Mouse (Mus musculus) mature B cell (primary cell): ENCODE measurements at regions not wholly inside any gene's neighbourhood (a gene's known extent, or its start where the extent isn't known, plus 50 kb on each side); places are given as distances from the start of the nearest gene placed in this dataset.

Source experiments
- in situ Hi-C: fragments of 300-500 bp; cut with MboI; formaldehyde crosslinking; loops from 2 replicates; pipeline ENCODE4 v1.14.3; 2019

DNA sequence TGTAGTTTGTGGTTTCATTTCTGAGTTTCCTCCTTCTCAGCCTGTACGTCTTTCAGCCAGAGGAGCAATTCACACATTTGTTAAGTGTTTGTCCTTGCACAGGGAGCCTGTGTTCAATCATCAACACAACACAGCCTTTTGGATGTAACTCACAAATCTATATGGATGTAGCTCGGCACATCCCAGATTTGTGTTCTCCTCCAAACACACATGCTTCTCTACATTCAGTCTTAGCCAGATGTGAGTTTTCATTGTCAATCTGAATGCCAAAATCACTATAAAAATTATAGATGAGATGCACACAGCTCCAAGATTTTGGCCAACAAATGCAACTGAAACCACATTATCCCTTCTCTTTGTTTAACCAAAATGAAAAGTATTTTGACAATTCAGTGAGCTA lies 380.9 kb downstream of the Gm9195 start:
- in situ Hi-C loops, result no loop called here

DNA sequence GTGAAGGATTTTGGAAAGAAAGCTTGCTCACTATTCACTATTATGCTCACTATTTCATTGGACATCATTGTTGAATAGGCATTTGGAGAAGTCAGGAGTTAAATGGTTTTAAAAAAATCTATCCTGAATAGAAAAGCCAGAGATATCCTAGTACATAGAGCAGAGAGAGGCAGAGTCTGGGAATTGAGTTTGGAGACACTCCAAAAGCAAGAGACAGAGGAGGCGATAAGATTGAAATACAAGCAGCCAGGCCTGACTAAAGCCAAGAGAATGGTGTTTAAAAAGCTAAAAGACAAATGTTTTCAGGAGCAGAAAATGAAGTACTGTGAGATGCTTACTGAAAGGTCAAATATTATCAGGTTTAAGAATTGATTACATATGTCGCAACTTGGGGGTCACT lies 400.1 kb downstream of the Gm9195 start:
- in situ Hi-C loops, result no loop called here

DNA sequence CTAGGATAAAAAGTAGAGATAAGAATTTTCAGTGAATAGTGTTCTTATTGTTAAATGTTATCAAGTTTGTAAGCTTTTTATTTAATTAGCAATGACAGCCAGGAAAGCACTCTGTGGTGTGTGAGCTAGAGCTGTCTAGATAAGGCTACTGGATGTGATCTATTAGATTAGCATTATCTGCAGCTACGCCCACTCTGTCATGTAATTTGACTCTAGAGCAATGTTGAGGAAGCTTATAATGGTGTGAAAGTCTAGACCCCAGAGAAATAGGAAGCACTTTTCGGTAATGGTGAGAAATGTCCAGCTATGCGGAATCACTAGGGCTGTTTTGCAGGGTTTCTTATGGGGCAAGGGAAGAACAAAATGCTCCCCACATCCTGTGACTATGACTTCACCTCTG lies 410.2 kb downstream of the Gm9195 start:
- in situ Hi-C loops, result no loop called here

DNA sequence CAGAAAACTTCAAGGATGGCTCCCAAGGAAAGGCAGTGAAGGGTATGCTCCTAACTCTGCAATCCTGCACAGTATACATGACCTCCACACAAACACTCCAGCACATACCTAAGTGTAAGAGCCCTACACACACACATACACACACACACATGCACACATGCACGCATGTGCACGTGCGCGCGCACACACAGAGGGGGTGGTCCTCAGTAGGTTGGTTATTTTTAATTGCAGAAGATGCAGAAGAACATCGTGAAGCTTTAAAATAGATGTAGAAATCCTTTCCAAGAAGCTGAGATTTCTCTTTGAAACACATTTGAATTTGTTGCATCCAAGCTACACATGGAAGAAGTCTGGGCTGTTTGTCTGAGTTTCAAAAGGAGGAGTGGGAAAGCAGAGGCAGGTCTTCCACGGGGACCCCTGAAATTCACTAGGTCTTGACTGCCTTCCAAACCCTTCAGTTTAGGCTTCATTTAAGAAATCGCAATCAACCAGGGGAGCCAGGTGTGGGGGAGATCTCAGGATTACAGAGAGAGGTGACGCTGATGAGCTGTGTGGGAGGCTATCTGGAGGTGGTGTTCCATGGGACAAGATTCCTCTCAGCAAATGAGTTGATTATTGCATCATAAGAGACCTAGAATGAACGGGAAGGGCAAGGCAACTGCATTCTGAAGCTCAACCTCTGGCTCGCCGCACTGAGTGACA lies 427.4 kb downstream of the Gm9195 start:
- in situ Hi-C loops, result no loop called here

DNA sequence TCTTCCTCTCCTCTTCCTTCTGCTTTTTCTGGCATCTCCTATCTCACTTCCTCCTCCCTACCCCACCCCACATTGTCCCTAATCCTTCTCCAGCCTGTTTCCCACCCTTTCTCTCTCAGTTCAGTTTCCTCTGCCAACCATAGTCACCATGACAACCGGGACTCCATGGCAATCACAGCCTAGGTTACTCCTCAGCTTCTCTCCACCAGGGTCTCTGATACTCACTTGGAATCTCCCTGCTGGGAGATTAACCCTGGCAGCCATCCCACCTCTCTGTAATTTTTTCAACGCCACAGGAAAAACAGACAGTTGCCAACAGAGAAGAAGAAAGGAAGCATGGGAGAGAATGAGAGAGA lies 448.8 kb downstream of the Gm9195 start:
- in situ Hi-C loops, result no loop called here

DNA sequence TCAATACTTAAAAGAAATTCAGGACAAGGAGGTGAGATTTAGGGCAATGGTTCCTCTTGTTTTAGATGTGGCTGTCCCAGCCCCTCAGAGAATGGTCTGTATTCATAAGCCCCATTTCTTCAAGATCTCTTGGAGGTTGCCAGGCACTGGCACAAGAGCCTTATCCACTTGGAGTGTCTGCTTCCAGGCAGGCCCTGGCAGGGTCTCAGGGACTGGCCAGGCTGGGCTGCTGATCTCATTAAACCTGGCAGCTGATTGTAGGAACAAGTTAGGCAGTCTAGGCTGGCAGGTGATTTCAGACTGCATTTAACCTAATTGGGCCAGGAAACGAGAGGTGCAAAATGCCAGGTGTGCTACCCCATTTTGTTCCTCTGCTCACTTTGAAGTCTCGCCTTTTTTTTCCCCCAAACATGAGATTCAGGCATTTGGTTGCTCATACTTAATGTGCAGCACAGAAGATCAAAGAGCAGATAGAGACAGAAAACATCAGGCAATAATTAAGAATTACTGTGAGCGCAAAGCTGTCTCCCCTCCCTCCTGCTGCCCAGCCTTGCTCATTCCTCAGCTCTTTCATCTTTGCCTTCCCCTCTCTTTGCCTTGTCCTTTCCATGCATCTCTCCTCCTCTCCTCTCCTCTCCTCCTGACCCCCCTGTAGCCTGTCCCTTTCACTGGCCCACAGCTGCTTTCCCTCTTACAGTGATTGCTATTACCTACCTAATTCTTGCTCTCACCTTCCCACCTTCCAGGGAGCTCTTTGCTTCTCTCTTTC lies 449.3 kb downstream of the Gm9195 start:
- in situ Hi-C loops, result no loop called here

DNA sequence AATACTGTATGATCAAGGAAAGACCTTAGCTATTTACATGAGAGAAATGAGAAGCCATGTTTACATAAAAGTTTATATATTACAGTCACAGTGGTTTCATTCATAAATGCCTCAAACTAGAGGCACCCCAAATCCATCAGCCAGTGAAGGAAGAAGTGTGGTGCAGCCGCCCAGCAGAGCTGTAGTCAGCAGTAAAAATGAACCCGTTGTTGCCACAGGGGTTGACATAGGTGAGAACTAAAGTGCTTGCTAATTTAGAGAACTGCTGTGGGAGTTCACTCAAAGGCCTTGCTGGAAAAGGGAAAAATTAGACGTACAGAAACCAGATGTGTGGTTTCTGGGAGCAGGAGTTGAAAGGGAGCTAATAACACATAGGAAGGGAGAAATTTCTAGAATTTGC lies 461.2 kb downstream of the Gm9195 start:
- in situ Hi-C loops, result no loop called here

DNA sequence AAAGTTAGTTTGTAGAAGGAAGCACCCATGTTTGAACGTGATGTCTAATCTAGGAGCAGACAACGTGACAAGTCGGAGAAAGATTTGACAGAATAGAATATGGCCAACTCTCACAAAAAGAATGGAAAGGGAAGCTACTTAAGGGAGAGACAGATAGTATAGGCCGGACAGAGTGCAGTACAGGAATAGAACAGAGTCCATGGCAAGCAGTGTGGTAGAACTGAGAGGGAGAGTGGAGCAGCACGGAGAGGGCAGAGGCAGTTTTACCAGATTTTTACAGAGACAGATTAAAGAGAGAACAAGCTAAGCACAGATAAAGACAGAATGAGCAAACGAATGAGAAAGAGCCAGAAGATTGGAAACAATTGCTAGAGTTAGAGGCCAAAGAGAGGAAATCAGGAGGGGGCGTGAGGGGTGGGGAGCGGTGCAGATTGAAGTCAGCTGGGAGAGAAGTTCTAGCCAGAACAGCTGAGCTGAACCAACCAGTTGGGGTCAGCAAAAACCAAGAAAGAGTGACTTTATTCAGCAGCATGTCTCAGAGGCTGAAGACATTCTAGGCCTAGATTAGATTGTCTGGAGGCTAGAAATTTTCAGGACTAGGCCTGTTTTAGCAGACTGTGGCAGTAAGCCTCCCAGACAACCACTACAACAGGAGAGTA lies 464.1 kb downstream of the Gm9195 start:
- in situ Hi-C loops, result no loop called here

DNA sequence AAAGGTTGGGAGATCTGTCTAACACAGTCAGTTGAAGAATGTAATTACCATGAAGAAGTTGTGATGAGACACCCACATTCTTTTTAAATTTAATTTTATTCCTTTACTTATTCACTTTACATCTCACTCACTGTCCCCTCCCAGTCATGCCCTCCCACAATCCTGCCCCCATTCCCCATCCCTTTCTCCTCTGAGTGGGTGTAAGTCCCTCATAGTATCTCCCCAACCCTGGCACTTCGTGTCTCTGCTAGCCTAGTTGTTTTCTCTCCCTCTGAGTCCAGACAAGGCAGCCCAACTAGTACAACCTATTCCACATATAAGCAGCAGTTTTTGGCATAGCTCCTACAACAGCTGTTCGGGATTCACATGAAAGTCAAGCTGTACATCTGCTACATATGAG lies 487.3 kb downstream of the Gm9195 start:
- in situ Hi-C loops, result no loop called here

DNA sequence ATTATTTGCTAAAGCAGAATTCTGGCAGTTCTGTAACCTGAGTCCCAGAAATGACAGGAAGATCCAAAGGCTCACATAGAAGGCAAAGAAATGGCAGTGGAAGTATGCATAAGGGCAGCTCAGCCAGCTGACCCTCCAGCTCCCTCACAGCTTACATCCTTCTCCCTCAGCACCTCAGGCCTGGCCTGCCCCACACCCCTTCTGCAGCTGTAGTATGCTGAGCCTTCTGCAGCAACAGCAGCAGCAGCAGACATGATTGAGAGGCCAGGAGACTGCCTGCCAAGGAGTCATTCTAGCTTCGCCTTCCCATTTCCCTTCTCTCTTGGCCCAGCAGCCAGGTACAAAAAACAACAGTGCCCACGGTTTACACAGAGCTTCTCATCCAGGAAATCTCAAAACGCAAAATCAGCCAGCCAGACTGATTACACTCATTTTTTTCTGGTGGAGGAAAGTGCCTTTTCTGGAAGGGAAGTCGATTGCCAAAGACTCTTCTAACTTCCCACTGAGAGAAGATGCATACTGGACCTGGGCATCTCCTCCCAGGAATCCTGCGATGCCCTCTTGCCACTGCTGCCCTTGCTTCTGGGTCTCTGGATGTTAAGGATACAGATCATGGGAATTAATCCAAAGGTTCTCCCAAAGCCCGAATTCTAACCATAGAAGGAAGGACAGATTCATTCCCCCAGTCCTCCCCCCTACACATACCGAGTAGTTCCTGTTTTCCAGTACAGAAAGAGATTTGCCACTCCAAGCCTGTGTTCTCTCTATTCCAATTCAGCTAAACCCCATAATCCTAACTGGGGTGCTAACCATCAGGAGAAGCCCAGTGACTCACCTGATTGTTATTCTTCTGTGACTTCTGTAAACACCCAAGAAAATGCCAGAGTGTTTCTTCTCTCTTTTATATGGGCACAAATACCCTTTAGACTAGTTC lies 489.2 kb downstream of the Gm9195 start:
- in situ Hi-C loops, result no loop called here

DNA sequence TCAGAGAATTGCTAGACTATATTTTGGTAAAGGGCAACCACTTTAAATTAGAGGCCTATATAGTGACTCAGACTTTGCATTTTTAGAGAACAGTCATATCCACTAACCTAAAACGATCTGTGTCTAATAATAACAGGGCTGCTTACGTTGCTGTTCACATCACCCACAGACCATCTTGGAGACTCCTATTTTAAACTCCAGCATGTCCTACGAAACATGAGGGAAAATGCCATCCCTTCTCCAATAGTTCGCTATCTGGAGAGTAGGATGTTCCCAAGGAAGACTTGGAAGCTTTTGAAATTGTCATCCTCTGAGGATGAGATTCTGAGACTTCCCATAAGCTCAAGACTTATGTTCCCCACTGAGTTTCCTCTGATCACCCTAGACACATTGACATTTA lies 518.6 kb downstream of the Gm9195 start:
- in situ Hi-C loops, result no loop called here

DNA sequence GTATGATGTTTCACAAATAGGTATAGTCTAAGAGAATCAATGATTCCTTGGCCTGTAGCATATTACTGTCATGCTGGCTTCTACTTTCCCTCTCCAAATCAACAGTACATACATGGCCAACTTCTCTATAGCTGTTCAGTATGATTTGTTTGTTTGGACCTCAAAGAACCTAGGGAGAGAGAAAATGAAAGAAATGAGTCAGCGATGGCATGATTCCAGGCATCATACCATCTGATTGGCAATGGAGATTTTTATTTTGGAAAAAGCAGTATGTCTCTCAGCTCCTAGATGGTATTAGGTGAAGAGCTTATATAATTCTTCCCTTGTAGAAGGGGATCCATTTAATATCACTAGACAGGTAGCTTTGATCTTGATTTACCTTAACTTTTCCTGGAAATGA lies 519.1 kb downstream of the Gm9195 start:
- in situ Hi-C loops, result no loop called here

DNA sequence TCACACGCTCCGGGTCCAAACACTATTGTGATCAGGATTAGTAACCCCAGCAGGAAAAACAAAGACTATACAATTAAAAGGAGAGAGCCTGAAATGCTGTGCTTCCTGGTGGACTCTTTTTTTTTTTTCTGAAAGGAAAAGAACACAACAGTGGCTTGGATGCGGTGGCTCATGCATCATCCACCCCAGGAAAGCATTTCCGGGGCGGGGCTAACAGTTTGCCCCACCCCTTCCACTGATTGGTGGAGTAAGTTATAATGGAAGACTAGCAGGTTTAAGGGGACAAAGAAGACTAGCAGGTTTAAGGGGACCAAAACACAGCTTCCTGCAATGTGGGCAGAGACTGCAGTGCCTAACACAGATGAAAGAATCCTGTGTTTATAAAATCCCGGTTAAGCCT lies 524.0 kb downstream of the Gm9195 start:
- in situ Hi-C loops, result no loop called here

DNA sequence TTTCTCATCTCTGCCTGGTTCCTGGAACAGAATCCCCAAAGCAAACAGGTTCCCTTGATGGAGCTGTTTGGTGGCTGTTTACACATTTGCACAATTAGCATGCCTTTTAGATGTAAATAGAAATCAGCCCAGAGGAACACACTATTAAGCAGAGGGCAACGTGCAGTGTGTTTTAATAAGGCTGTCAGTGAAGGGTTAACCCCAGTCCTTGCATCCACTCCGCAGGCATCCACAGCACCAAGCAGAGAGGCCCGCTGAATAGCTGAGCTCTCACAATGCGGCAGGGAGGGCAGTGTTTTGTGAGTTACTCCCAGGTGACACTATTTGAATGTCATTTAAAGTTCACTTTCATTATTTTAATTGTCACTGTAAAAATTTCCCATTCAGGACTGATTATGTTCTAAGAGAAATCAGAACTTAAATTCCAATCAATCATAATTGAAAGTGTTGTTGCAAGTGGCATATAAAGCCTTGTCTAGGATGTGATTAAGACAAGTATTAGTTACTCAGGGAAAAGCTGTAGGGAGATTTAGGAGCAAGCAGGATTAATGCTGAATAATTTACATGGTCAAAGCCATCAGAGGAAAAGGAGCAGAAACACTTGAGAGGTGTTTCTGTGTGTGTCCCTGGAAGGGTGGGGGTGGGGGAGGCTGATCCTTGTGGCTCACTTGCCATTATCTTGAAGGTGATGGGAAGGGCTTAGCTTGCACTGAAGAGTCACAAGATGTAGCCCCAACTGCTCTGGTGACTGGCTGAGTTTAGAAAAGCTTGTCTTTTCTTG lies 528.1 kb downstream of the Gm9195 start:
- in situ Hi-C loops, result no loop called here

DNA sequence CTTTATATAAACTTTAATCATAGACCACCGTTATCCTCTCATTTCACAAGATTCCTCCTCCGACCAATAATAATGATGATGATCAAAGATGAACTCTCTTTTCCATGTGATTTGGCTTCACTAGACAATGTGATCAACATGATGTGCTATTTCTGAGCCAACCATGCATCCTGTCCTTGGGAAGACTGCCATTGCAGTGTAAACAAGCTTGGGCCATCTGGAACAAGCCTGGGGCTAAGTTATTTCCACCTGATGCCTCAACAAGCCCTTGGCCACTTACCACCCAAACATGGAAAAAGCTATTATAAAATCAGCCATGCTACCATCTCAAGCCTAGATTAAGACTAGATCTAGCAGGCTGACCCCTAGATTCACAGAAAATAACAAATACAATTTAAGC lies 542.9 kb downstream of the Gm9195 start:
- in situ Hi-C loops, result no loop called here

DNA sequence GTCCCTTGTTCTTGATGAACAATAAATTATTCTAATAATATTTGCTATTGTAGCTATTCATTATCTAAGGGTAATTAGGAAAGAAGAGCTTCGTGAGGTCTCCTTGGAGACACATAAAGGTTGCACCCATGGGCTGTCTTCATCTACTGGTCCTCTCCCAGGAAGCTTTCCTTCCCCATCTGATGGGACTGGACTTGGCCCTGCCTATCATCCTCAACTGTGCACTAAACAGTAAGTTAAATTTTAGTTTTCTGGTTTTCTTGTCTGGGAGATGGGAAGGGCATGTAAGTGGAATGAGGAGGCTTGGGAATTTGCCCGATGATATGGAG lies 554.5 kb downstream of the Gm9195 start:
- in situ Hi-C loops, result no loop called here

DNA sequence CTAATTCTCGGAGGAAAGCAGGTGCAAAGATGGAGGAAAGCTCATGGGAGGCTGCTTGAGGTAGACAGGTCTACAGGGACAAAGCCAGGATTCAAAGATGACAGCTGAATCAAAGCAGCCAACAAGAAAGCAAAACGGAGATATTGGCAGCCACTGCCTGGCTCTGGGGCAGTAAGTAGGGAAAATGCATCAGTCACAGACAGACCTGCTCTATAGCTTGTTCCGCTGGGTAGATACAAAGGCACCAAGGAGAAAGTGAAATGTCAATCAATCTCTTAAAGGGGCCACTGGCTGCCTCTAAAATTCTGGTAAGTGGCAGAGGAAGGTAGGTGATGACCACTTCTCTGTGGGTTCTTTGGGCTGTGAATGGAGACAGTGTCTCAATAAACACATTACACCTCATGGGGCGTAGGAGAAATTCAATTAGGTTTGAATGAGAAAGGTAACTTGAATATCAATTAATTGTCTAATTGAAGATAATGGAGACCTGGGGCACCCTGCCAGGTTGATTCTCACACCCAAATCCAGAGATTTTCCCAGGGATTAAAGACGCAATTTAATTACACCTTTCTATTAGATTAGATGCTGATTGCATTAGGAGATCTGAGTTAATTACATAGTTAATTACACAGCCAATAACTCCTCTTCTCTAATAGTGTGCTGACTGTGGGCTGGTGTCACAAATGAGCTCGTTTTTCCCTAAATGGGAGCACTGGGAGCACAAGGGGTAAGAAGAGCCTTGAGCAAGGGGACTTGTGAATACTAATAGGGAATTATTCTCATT lies 555.1 kb downstream of the Gm9195 start:
- in situ Hi-C loops, result no loop called here

DNA sequence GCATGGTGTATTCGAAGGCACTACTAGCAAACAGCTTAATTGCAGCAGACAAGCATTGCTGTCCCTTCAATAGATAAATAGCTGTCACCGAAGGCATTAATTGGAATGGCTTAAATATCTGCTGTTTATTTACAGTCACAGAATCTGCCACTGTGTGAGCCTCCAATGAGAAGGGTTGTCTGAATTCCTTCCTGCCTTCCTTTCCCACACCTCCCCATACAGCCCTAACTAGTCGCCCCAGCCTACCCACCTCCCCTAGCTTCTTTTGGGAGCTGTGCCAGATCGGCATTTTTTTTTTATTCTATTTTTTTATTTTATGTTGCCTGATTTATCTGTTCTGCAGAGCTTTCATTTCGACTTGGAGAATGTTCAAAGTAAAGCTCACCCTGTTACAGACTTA lies 575.7 kb downstream of the Gm9195 start:
- in situ Hi-C loops, result no loop called here

DNA sequence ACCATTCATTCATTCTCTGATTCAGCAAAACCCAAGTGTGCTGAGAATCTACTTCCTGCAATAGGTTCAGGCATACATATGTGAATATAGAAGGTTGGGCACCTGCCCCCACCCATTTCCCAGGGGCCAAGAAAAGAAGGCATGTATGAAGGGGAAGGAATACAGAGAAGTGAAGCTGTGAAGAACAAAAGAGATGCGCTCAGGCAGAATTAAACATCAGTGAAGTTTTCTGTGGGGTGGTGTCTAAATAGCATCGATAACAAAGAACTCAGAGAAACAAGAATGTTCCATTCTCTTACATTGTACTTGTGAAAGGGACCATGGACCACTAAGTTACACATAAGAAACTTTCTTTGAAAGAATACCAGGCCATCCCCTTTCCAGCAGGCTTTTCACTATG lies 580.7 kb downstream of the Gm9195 start:
- in situ Hi-C loops, result no loop called here

DNA sequence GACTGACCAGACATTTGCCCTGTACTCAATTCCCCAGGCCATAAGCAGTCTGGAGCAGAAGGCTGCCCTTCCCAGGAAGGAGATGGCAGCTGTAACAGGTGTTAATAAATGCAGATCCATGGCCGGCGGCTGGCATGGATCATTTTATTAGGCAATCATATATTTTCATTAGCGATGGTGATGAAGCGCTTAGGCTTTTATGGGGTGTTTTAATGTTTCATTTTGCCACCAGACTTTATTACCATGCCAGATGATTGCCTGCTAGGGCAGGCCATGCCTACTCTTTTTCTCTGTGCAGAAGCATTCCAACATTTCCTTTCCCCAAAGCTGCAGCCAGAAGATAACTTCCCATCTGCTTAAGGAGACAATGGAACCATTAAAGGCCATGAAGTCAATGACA lies 596.2 kb downstream of the Gm9195 start:
- in situ Hi-C loops, result no loop called here

DNA sequence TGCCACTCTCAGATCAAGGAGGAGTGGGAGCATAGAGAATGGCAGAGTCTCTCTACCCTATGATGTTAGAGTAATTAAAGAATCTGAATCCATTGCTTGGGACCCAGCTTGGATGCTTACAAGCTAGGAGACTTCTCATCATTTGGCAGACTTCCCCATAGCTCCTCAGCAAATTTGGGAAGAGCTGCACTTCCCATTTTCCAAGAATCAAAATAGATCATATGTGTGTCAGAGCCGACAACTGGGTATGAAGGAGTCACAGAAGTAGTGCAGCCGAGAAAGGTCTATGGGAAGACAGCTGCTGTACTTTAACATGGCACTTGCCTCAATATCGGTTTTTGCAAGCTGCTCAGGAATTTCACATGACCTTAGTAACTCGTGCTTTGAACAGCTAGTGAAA lies 596.8 kb downstream of the Gm9195 start:
- in situ Hi-C loops, result no loop called here
